Mouse (Mus musculus) hindbrain, embryonic 10.5 days (tissue): Measurements from ENCODE around the gene Faiml. TPM values are rescaled to one million over a fixed set of nuclear protein-coding genes. Genes with fewer than 3 reads are reported as not detected.

Source experiments
- DNase-seq: peaks from one replicate; pipeline ENCODE4 v3.0.0-alpha.2; 2017; ENCODE audit warnings: low spot score
- H3K27ac ChIP-seq: fragments of 300-500 bp; sonication (generic); 2 replicates; pipeline ENCODE4 v1.5.1; 2016; ENCODE audit warnings: mild to moderate bottlenecking, moderate library complexity
- H3K27me3 ChIP-seq: fragments of 300-500 bp; sonication (generic); 2 replicates; pipeline ENCODE4 v1.6.1; 2016; ENCODE audit warnings: mild to moderate bottlenecking; ENCODE audit not compliant: poor library complexity, insufficient read depth, severe bottlenecking
- H3K36me3 ChIP-seq: fragments of 300-500 bp; sonication (generic); 2 replicates; pipeline ENCODE4 v1.6.1; 2016; ENCODE audit warnings: mild to moderate bottlenecking, moderate library complexity
- H3K4me1 ChIP-seq: fragments of 300-500 bp; sonication (generic); replicated peaks from 2 replicates; pipeline ENCODE4 v1.6.1; 2016; ENCODE audit warnings: mild to moderate bottlenecking
- H3K4me3 ChIP-seq: fragments of 300-500 bp; sonication (generic); 2 replicates; pipeline ENCODE4 v1.5.1; 2016; ENCODE audit warnings: mild to moderate bottlenecking, moderate library complexity
- H3K9me3 ChIP-seq: fragments of 300-500 bp; sonication (generic); 2 replicates; pipeline ENCODE4 v1.6.1; 2016; ENCODE audit warnings: mild to moderate bottlenecking, moderate library complexity
- WGBS: fragments of 180-500 bp; shearing (Covaris S2); methylation state at CpG from one replicate; pipeline ENCODE4 v1.1.7; 2016; 5-methylcytosine and 5-hydroxymethylcytosine counted together
- polyA plus RNA-seq: library from polyadenylated mRNA; unstranded; fragments of >200 nt; fragmentation: Nextera tagmentation; extraction: Ambion mirVana; gene quantifications from 2 replicates; pipeline ENCODE4 v1.2.1, GENCODE M21; 2016

Faiml gene
- polyA plus RNA-seq, 1 experiment from 2014 or later, result not detected

DNA sequence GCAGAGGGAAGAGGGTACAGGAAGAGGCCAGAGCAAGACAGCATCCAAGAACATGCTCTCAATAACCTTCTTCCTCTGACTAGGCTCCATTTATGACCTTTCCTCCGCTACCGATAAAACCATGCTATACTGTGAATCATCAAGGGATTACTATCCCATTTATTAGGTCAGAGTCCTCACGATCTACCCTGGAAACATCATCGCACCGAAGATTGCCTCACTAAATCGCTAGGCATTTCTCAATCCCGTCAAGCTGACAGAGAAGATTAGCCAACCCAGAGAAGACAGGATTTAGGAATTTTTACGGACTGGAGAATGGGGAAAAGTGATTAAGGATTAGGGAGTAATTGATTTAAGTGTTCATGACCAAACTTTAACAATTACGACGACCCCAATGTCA, 1.2 kb upstream of the Faiml start:
- H3K36me3 ChIP-seq, result no peaks in the 10 kb centered on the region
- WGBS, result 90% methylated on average over 10 of the region's 10 CpGs
- H3K9me3 ChIP-seq, result no peaks in the 10 kb centered on the region
- H3K4me1 ChIP-seq, result peaks cover 10% of the 10 kb centered on the region; the same call in 1 of the 2 replicates
- DNase-seq, result no peak
- no peaks in the 10 kb centered on the region for H3K27me3 ChIP-seq
- H3K4me3 ChIP-seq, result no peak overlapping the region
- H3K27ac ChIP-seq, result no peak overlapping the region

DNA sequence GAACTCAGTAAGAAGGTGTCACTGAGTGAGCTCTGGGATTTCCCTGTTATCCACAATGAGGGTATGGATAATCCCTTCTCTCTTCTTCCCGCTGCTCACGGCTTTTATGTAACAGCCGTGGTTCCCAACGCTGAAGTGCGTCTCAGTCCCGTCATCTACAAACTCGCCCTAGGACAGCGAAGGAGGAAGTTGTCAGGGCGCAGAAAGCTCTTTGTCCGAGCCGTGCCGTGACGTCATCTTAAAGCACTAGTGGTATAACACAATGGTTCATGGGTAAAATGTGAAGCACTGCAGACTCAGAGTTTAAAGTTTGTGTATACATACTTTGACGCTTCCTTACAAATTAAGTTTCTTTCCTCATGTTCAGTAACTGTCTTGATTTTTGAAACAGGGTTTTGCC, 7.6 kb downstream of the Faiml start:
- H3K9me3 ChIP-seq, result no peaks in the 10 kb centered on the region
- 92% methylated on average over 14 of the region's 14 CpGs for WGBS

GRCm38 (mm10) chr9:99224583-99224982, 12.5 kb downstream of the Faiml start:
- 75% methylated on average over 3 of the region's 3 CpGs for WGBS
- H3K27ac ChIP-seq, result no peak overlapping the region
- no peaks in the 10 kb centered on the region for H3K36me3 ChIP-seq
- H3K4me1 ChIP-seq, result no peaks in the 10 kb centered on the region
- no peaks in the 10 kb centered on the region for H3K9me3 ChIP-seq
- no peaks in the 10 kb centered on the region for H3K27me3 ChIP-seq
- DNase-seq, result no peak
- no peak overlapping the region for H3K4me3 ChIP-seq

More for the DNA sequence above, 7.6 kb downstream of the Faiml start:
- H3K27ac ChIP-seq, result no peak overlapping the region
- H3K36me3 ChIP-seq, result no peaks in the 10 kb centered on the region
- no peaks in the 10 kb centered on the region for H3K27me3 ChIP-seq
- no peak overlapping the region for H3K4me3 ChIP-seq
- H3K4me1 ChIP-seq, result no peaks in the 10 kb centered on the region
- no peak for DNase-seq

DNA sequence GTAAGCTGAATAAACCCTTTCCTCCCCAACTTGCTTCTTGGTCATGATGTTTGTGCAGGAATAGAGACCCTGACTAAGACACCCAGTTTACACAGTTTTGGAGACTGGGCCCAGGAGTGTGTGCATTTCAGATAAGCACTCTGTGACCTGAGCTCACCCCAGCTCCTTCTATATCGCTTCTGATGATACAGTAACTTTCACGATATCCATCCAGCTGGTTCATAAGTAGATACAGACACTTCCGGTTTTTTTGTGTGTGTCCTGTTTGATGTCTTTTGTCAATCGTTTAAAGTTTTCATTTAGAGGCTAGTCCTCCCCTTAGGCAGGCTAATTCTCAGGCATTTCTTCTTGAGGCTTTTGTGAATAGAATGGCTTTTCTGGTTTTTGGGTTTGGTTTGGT, 15.4 kb downstream of the Faiml start:
- no peak overlapping the region for H3K27ac ChIP-seq
- no peak for DNase-seq
- H3K36me3 ChIP-seq, result no peaks in the 10 kb centered on the region
- 92% methylated on average over 4 of the region's 4 CpGs for WGBS
- no peaks in the 10 kb centered on the region for H3K27me3 ChIP-seq
- peaks cover 8% of the 10 kb centered on the region; the same call in 1 of the 2 replicates for H3K4me1 ChIP-seq
- no peaks in the 10 kb centered on the region for H3K9me3 ChIP-seq
- no peak overlapping the region for H3K4me3 ChIP-seq

- Histone ChIP-seq H3K27me3 (no peaks in the 10 kb centered on the region), H3K4me3 (peak overlapping the region; percentile 16; the same call in 1 of the 2 replicates), H3K4me1 (peaks cover 8% of the 10 kb centered on the region; the same call in 1 of the 2 replicates), H3K27ac (peak overlapping the region; percentile 66), H3K9me3 (no peaks in the 10 kb centered on the region), H3K36me3 (no peaks in the 10 kb centered on the region)
- 22% methylated on average over 6 of the region's 6 CpGs for WGBS
- peak; percentile 65 for DNase-seq
Measured at GRCm38 (mm10) chr9:99217999-99218719, 18.9 kb downstream of the Faiml start.

DNA sequence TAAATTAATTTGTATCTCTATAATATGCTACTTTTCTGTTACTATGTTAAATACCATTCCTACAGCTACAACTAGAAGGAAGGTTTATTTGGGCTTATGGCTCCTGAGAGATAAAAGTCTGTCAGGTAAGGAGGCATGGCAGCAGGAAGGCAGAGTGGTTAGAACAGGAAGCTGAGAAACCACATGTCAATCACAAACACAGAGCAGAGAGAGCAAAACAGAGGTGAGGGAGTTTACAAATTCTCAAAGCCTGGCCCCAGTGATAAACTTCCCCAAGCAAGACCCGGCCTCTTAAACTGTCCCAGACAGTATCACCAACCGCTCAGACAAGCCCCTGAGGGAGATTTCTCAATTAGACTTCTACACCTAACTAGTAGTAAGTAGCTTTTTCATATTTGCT, 20.9 kb downstream of the Faiml start:
- Histone ChIP-seq H3K27ac (no peak overlapping the region), H3K4me1 (peaks cover 10% of the 10 kb centered on the region), H3K27me3 (no peaks in the 10 kb centered on the region), H3K9me3 (no peaks in the 10 kb centered on the region), H3K36me3 (no peaks in the 10 kb centered on the region), H3K4me3 (no peak overlapping the region)
- DNase-seq, result no peak
- 80% methylated on average over 2 of the region's 2 CpGs for WGBS

- H3K4me1 ChIP-seq, result peaks cover 8% of the 10 kb centered on the region
- no peaks in the 10 kb centered on the region for H3K36me3 ChIP-seq
- WGBS, result 82% methylated on average over 2 of the region's 2 CpGs
- DNase-seq, result no peak
- no peaks in the 10 kb centered on the region for H3K9me3 ChIP-seq
- H3K27me3 ChIP-seq, result no peaks in the 10 kb centered on the region
- no peak overlapping the region for H3K27ac ChIP-seq
- H3K4me3 ChIP-seq, result no peak overlapping the region
Measured at GRCm38 (mm10) chr9:99212643-99213042, 24.4 kb downstream of the Faiml start.

DNA sequence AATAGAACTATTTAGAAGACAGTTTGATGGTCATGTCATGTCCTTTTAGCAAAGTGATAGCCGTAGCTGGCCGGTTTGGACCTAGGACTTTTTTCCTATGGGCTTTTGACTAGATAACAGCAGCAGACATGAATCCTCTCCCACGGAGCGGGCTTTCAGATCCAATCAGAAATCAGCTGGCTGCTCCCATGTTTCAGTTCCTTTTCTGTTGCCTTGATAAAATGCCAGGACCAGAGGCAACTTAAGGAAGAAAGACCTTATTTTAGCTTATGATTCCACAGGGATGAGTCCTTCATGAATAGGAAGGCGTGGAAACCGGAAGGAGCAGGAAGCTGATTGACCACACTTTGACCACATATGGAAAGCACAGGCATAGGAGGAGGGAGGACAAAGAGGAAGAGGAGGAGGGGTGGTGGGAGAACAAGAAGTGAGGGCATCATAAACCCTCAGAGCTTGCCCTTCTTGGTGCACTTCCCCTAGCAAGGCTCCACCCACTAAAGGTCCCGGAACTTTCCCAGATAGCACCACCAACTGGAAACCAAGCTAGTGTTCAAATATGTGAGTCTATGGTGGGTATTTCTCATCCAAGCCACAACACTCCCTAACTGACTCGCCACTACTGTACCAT, 53.9 kb downstream of the Faiml start:
- Histone ChIP-seq H3K4me1 (0 out of 2 replicates have a peak, but pooled peaks cover 4% of the 10 kb centered on the region), H3K9me3 (no peaks in the 10 kb centered on the region), H3K27ac (no peak overlapping the region), H3K36me3 (no peaks in the 10 kb centered on the region), H3K27me3 (no peaks in the 10 kb centered on the region), H3K4me3 (no peak overlapping the region)
- WGBS, result 87% methylated on average over 8 of the region's 8 CpGs
- no peak for DNase-seq

DNA sequence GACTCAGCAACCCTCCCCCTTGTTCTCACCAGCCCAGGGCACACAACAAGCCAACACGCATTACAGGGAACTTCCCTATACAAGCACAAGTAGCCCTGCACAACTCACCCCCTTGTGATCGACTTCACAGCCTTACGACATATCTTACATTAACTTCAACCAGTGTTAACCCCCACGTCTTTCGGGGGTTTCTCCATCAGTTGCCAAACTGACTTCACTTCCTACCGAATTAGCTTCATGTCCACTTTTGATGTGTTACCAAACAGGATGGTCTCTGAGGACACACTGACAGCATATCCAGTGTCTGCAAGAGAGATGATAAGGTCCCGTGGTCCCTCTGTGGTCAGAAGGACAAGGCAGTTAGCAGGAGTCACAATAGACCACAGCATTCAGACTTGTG, 54.9 kb downstream of the Faiml start:
- Histone ChIP-seq H3K9me3 (no peaks in the 10 kb centered on the region), H3K36me3 (no peaks in the 10 kb centered on the region), H3K4me1 (0 out of 2 replicates have a peak, but pooled peaks cover 4% of the 10 kb centered on the region), H3K27me3 (no peaks in the 10 kb centered on the region), H3K4me3 (no peak overlapping the region), H3K27ac (no peak overlapping the region)
- DNase-seq, result no peak
- WGBS, result 89% methylated on average over 7 of the region's 7 CpGs

- Histone ChIP-seq H3K27ac (no peak overlapping the region), H3K36me3 (no peaks in the 10 kb centered on the region), H3K9me3 (no peaks in the 10 kb centered on the region), H3K27me3 (no peaks in the 10 kb centered on the region), H3K4me1 (0 out of 2 replicates have a peak, but pooled peaks cover 4% of the 10 kb centered on the region), H3K4me3 (no peak overlapping the region)
- 69% methylated on average over 8 of the region's 8 CpGs for WGBS
- DNase-seq, result no peak
Measured at GRCm38 (mm10) chr9:99180272-99180671, 56.8 kb downstream of the Faiml start.

Other genes starting within 250 kb of the Faiml start
- gene Gm1123, start 201.5 kb downstream of the Faiml start, polyA plus RNA-seq, result not detected in 2 replicates
- gene Pik3cb, start 96.6 kb downstream of the Faiml start, polyA plus RNA-seq, result 1.6 and 2.8 TPM in 2 replicates
- gene Cep70, start 6.1 kb upstream of the Faiml start, polyA plus RNA-seq, result 34.4 and 37.2 TPM in 2 replicates
- gene Esyt3, start 121.3 kb upstream of the Faiml start, polyA plus RNA-seq, result 0.34 and 0.37 TPM in 2 replicates
- 10.9 and 16.0 TPM in 2 replicates for gene Mras, start 200.1 kb upstream of the Faiml start, polyA plus RNA-seq
- 1.3 TPM in 1 of 2 replicates, not detected in the other for gene Nme9, start 214.2 kb upstream of the Faiml start, polyA plus RNA-seq